Mouse (Mus musculus): Measurements from ENCODE around the gene Pclo. TPM values are rescaled to one million over a fixed set of nuclear protein-coding genes. Genes with fewer than 3 reads are reported as not detected.
"Not testable (repeated sequence)": the region's sequence is repeated elsewhere in the genome, so short reads cannot be mapped to it uniquely, and the experiment has no call there.

Pclo gene
- total RNA-seq, 2 experiments from 2014 or later = 0.19 to 0.22 TPM

GRCm38 (mm10) chr5:14662603-14663002 lies 147.9 kb downstream of the Pclo start:
- intact Hi-C loops (cut with DNase I) = no loop called here
- DNase-seq = no peak

- no peak for DNase-seq
- intact Hi-C loops (cut with DNase I) = no loop called here
Measured at GRCm38 (mm10) chr5:14680419-14680818, 165.7 kb downstream of the Pclo start.

GRCm38 (mm10) chr5:14691995-14692394 lies 177.3 kb downstream of the Pclo start:
- DNase-seq = no peak
- intact Hi-C loops (cut with DNase I) = no loop called here

GRCm38 (mm10) chr5:14696745-14697144 lies 182.0 kb downstream of the Pclo start:
- no peak for DNase-seq
- intact Hi-C loops (cut with DNase I) = no loop called here

GRCm38 (mm10) chr5:14700900-14701299 lies 186.2 kb downstream of the Pclo start:
- no peak for DNase-seq
- intact Hi-C loops (cut with DNase I) = no loop called here

GRCm38 (mm10) chr5:14705423-14705822 lies 190.7 kb downstream of the Pclo start:
- intact Hi-C loops (cut with DNase I) = no loop called here
- no peak for DNase-seq

- intact Hi-C loops (cut with DNase I) = no loop called here
- no peak for DNase-seq
Measured at GRCm38 (mm10) chr5:14707311-14707710, 192.6 kb downstream of the Pclo start.

GRCm38 (mm10) chr5:14723576-14723975 lies 208.9 kb downstream of the Pclo start:
- intact Hi-C loops (cut with DNase I) = no loop called here
- DNase-seq = no peak

GRCm38 (mm10) chr5:14728676-14729253 lies 214.0 kb downstream of the Pclo start:
- DNase-seq = no peak
- intact Hi-C loops (cut with DNase I) = no loop called here

GRCm38 (mm10) chr5:14750882-14751281 lies 236.2 kb downstream of the Pclo start:
- intact Hi-C loops (cut with DNase I) = no loop called here
- no peak for DNase-seq

GRCm38 (mm10) chr5:14766686-14767085 lies 252.0 kb downstream of the Pclo start:
- DNase-seq = no peak
- intact Hi-C loops (cut with DNase I) = no loop called here

GRCm38 (mm10) chr5:14782362-14783082 lies 267.8 kb downstream of the Pclo start:
- intact Hi-C loops (cut with DNase I) = no loop called here
- DNase-seq = no peak

- intact Hi-C loops (cut with DNase I) = no loop called here
- DNase-seq = no peak
Measured at GRCm38 (mm10) chr5:14793891-14794290, 279.2 kb downstream of the Pclo start.

- intact Hi-C loops (cut with DNase I) = no loop called here
- peak in 1 of 2 experiments; percentile 6 for DNase-seq
Measured at GRCm38 (mm10) chr5:14807136-14807535, 292.4 kb downstream of the Pclo start.

GRCm38 (mm10) chr5:14833165-14833860 lies 318.6 kb downstream of the Pclo start:
- intact Hi-C loops (cut with DNase I) = no loop called here
- no peak for DNase-seq

- intact Hi-C loops (cut with DNase I) = no loop called here
- DNase-seq = no peak
Measured at GRCm38 (mm10) chr5:14834155-14834991, 319.7 kb downstream of the Pclo start.

- DNase-seq = no peak
- intact Hi-C loops (cut with DNase I) = no loop called here
Measured at GRCm38 (mm10) chr5:14853650-14854049, 338.9 kb downstream of the Pclo start.

- intact Hi-C loops (cut with DNase I); DNase-seq: not testable (repeated sequence)
Measured at GRCm38 (mm10) chr5:14885291-14885690, 370.6 kb downstream of the Pclo start.

- intact Hi-C loops (cut with DNase I) = no loop called here
- no peak for DNase-seq
Measured at GRCm38 (mm10) chr5:14892242-14892641, 377.5 kb downstream of the Pclo start.

GRCm38 (mm10) chr5:14903539-14903938 lies 388.8 kb downstream of the Pclo start:
- DNase-seq; intact Hi-C loops (cut with DNase I): not testable (repeated sequence)

Data from heart, postnatal 36 days (tissue).